Mouse (Mus musculus) small intestine, adult 2 months (tissue): ENCODE results near the gene Rpap1.

Experiments used
- CTCF ChIP-seq: fragments of 200-500 bp; IDR thresholded peaks from 2 replicates; pipeline ENCODE4 v1.5.1; 2012; ENCODE audit warnings: low read depth, mild to moderate bottlenecking, control low read depth, inconsistent platforms, low read length, moderate library complexity, mixed read lengths; ENCODE audit not compliant: insufficient replicate concordance, insufficient read length; ENCODE audit errors: extremely low read depth
- POLR2A ChIP-seq: fragments of 200-500 bp; IDR thresholded peaks from 2 replicates; pipeline ENCODE4 v1.6.1; 2012; ENCODE audit warnings: low read depth, mild to moderate bottlenecking, control low read depth, inconsistent platforms, low read length, moderate library complexity

GRCm38 (mm10) chr2:119743176-119743807 is 44.0 kb downstream of the Rpap1 start:
- TF ChIP-seq CTCF (no peak), POLR2A (no peak)
